Mouse (Mus musculus) erythroblast, embryonic 14.5 days (primary cell): ENCODE measurements around the gene Plgrkt. TPM values are rescaled to one million over a fixed set of nuclear protein-coding genes. Genes with fewer than 3 reads are reported as not detected.

Source experiments
- H3K27me3 ChIP-seq: 2 replicates; pipeline ENCODE4 v1.6.1; 2012; ENCODE audit warnings: inconsistent platforms; ENCODE audit not compliant: control insufficient read depth
- H3K36me3 ChIP-seq: 2 replicates; pipeline ENCODE4 v1.6.1; 2012; ENCODE audit warnings: mild to moderate bottlenecking, inconsistent platforms; ENCODE audit not compliant: control insufficient read depth
- H3K4me1 ChIP-seq: 2 replicates; pipeline ENCODE4 v1.6.1; 2012; ENCODE audit warnings: inconsistent platforms; ENCODE audit not compliant: control insufficient read depth
- H3K4me3 ChIP-seq: replicated peaks from 2 replicates; pipeline ENCODE3; 2012; ENCODE audit warnings: moderate library complexity, mild to moderate bottlenecking, inconsistent platforms
- H3K9me3 ChIP-seq: 2 replicates; pipeline ENCODE4 v1.6.1; 2012; ENCODE audit warnings: low read length, inconsistent platforms, mixed read lengths; ENCODE audit not compliant: control insufficient read depth
- GATA1 ChIP-seq: IDR thresholded peaks from 2 replicates; pipeline ENCODE4 v1.6.1; 2012; ENCODE audit warnings: low read length, inconsistent platforms, mixed read lengths
- TAL1 ChIP-seq: IDR thresholded peaks from 3 replicates; pipeline ENCODE4 v1.6.1; 2012; ENCODE audit warnings: low read length, inconsistent platforms, mixed read lengths
- polyA plus RNA-seq: library from polyadenylated mRNA; stranded (reverse); fragments of >175 nt; gene quantifications from 2 replicates; pipeline ENCODE4 v1.2.3, GENCODE M21; 2012

Plgrkt gene
- polyA plus RNA-seq, 1 experiment: 1.1 TPM

- TF ChIP-seq TAL1 (no peak), GATA1 (no peak)
- peak overlapping the region; percentile 30 for H3K4me3 ChIP-seq
- no peaks in the 10 kb centered on the region for H3K27me3 ChIP-seq
- H3K9me3 ChIP-seq: no peaks in the 10 kb centered on the region
- no peaks in the 10 kb centered on the region for H3K36me3 ChIP-seq
- H3K4me1 ChIP-seq: peaks cover 17% of the 10 kb centered on the region
These were observed 4.3 kb upstream of the Plgrkt start for GRCm38 (mm10) chr19:29371284-29372081.

DNA sequence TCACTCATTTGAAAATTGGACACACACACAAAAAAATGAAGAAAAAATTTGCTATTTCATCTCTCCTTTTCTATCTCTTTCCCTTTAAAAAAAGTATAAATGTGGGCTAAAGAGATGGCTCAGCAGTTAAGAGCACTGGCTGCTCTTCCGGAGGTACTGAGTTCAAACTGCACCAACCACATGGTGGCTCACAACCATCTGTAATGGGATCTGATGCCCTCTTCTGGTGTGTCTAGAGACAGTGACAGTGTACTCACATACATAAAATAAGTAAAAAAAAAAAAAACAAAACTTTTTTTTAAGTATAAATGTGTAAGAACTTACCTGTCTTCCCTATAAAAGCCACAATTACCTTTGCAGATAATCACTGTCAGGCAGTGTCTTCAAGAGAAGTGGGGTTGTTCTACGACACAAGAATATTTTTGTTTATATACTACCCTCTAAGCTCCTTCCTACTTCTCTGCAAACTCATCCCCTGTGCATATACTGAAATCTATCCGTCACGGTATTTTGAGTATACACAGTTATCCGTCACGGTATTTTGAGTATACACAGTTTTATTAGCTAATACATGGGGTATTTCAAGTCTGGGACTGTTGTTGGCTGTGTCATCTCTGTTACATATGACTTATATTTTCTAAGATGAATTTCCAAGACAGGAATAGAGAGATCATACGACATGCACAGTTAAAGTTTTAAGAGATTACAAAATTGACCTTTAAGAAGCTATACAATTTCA, 3.5 kb upstream of the Plgrkt start:
- TF ChIP-seq TAL1 (no peak), GATA1 (no peak)
- H3K27me3 ChIP-seq: no peaks in the 10 kb centered on the region
- H3K4me1 ChIP-seq: peaks cover 24% of the 10 kb centered on the region
- H3K36me3 ChIP-seq: no peaks in the 10 kb centered on the region
- H3K9me3 ChIP-seq: no peaks in the 10 kb centered on the region
- no peak overlapping the region for H3K4me3 ChIP-seq

DNA sequence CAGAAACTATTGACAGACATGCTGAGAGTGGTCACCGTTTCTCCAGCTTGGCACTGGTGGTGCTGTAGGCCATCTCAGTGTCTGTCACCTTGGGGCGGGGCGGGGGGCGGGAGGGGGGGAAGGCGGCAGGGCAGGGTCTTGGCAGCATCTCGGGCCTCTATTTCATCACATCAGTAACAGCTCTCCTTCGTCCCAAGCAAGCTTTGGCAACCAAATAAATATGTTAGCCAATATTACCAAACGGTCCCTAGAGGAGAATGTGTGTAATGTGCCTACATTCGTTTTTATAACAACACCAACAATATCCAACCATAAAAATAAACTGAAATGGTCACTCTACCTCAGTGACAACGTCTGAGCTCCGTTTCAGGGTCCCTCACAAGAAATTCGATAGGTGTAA, 2.9 kb upstream of the Plgrkt start:
- peaks cover 26% of the 10 kb centered on the region for H3K4me1 ChIP-seq
- H3K9me3 ChIP-seq: no peaks in the 10 kb centered on the region
- no peaks in the 10 kb centered on the region for H3K27me3 ChIP-seq
- no peak for TF ChIP-seq TAL1
- no peak for TF ChIP-seq GATA1
- no peaks in the 10 kb centered on the region for H3K36me3 ChIP-seq
- no peak overlapping the region for H3K4me3 ChIP-seq

DNA sequence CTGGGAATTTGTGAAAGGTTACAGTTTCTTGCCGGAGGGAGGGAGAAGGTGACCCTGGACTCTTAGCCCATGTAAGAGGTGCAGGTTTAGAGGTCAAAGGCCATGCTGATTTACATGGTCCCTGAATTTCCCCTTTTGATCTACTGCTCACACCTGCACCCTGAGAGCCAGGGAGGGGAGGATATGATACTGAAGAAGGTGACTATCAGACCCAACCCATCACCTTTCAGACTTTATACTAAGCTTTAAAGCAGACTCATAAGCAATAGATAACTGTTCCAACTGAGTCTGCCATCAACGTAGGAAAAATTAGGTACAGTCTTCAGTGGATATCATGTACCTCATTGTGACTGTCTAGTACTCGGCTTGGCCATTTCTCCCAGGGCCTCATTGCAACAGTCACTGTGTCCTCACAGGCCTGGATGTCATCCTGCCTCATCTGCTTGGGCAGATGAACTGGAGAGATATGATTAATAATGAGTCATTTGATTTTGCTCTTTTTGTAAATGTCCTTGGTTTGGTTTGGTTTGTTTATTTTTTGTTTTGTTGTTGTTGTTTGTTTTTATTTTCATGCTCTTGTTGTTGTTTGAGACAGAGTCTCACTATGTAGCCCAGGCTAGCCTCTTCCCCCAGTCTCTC, 1.6 kb upstream of the Plgrkt start:
- TF ChIP-seq TAL1 (no peak), GATA1 (no peak)
- Histone ChIP-seq H3K4me3 (no peak overlapping the region), H3K27me3 (no peaks in the 10 kb centered on the region), H3K4me1 (peaks cover 31% of the 10 kb centered on the region), H3K36me3 (no peaks in the 10 kb centered on the region), H3K9me3 (no peaks in the 10 kb centered on the region)

DNA sequence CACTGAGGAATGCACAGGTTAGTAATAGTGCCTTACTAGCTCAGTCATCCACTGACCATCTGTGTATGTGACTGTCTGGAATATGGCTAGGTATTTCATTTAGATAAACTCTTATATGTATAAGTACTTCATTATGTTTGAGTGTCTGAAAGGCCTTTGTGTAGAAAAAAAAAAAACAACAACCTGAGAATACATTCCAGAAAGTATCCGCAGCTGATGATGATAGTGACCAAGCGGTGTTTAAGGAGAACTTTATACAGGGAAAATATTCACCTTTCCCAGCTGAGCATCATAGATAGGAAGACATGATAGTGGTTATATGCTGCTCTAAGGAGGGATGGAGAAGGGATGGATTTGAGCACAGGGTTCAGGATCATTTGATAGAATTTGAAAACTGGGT, 851 bp upstream of the Plgrkt start:
- H3K27me3 ChIP-seq: no peaks in the 10 kb centered on the region
- TF ChIP-seq GATA1: no peak
- TF ChIP-seq TAL1: no peak
- peaks cover 31% of the 10 kb centered on the region for H3K4me1 ChIP-seq
- H3K36me3 ChIP-seq: no peaks in the 10 kb centered on the region
- no peak overlapping the region for H3K4me3 ChIP-seq
- no peaks in the 10 kb centered on the region for H3K9me3 ChIP-seq

DNA sequence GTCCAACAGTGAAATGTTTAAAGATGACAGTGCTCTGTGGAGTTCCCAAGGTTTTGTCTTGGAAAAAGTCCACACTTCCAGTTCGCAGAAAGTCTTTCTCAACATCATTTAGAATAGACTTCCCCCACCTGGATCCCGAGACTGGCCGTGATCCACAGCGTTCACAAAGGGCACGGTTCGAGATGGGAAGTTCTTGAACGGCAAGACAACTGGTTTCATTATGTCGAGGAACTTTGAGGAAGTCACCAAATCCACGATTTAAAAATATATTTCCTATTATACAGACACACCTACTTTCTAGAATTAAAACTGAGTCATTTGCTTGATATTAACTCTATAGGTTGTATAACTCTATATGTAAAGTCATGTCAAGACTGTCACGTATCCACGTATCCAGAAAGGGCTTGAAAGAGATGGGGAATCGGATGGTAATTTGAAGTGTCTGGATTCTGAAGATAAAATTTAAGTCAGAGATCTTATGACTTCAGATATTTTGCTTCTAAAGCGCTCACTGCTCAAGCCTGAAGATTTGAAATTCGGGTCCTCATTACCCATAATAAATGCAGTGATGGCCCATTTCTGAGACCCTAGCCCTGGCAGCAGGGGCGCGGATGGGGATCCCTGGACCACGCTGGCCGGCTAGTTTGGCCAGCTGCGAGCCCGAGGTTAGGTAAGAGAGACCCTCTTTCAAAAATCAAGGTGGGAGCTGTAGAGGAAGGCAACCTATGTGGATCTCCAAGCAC, 793 bp downstream of the Plgrkt start:
- Histone ChIP-seq H3K27me3 (no peaks in the 10 kb centered on the region), H3K4me1 (peaks cover 42% of the 10 kb centered on the region), H3K4me3 (peak overlapping the region; percentile 81), H3K36me3 (no peaks in the 10 kb centered on the region), H3K9me3 (no peaks in the 10 kb centered on the region)
- TF ChIP-seq TAL1: no peak

- TF ChIP-seq TAL1: no peak
- TF ChIP-seq GATA1: no peak
- H3K4me1 ChIP-seq: peaks cover 54% of the 10 kb centered on the region
- H3K27me3 ChIP-seq: no peaks in the 10 kb centered on the region
- H3K9me3 ChIP-seq: no peaks in the 10 kb centered on the region
- peaks cover under 1% of the 10 kb centered on the region for H3K36me3 ChIP-seq
- H3K4me3 ChIP-seq: no peak overlapping the region
These were observed 2.1 kb downstream of the Plgrkt start for GRCm38 (mm10) chr19:29365105-29365504.

GRCm38 (mm10) chr19:29364076-29364475, 3.1 kb downstream of the Plgrkt start:
- TF ChIP-seq GATA1 (no peak), TAL1 (no peak)
- no peaks in the 10 kb centered on the region for H3K27me3 ChIP-seq
- H3K36me3 ChIP-seq: peaks cover 3% of the 10 kb centered on the region
- no peaks in the 10 kb centered on the region for H3K9me3 ChIP-seq
- peaks cover 57% of the 10 kb centered on the region for H3K4me1 ChIP-seq
- H3K4me3 ChIP-seq: no peak overlapping the region
